Mouse (Mus musculus) G1E (cell line): ENCODE data around the gene Arfgap3. TPM values are rescaled to one million over a fixed set of nuclear protein-coding genes. Genes with fewer than 3 reads are reported as not detected.
A peak's percentile ranks its signal among the peaks of the same experiment; 100 is the strongest.
"Not testable (repeated sequence)": the region's sequence is repeated elsewhere in the genome, so short reads cannot be mapped to it uniquely, and the experiment has no call there.

Experiments used
- ATAC-seq: 2 replicates; pipeline ENCODE4 v1.8.0; 2016; ENCODE audit warnings: mild to moderate bottlenecking; ENCODE audit not compliant: insufficient number of reproducible peaks, poor library complexity, low FRiP score, severe bottlenecking; ENCODE audit errors: extremely low read depth
- DNase-seq: peaks from one replicate; pipeline ENCODE4 v3.0.0; 2012; ENCODE audit warnings: low spot score
- H3K27me3 ChIP-seq: 2 replicates; pipeline ENCODE4 v1.6.1; 2012; ENCODE audit warnings: mild to moderate bottlenecking, low read length, inconsistent platforms; ENCODE audit not compliant: insufficient read depth
- H3K36me3 ChIP-seq: replicated peaks from 2 replicates; pipeline ENCODE3; 2012; ENCODE audit warnings: mild to moderate bottlenecking, inconsistent platforms
- H3K4me1 ChIP-seq: 2 replicates; pipeline ENCODE4 v1.6.1; 2012; ENCODE audit warnings: low read depth, low read length, inconsistent platforms, mixed read lengths; ENCODE audit not compliant: insufficient read depth
- H3K4me3 ChIP-seq: 2 replicates; pipeline ENCODE4 v1.5.1; 2012; ENCODE audit warnings: low read depth, mild to moderate bottlenecking, inconsistent platforms, low read length, moderate library complexity, mixed read lengths
- H3K9me3 ChIP-seq: replicated peaks from 2 replicates; pipeline ENCODE4 v1.6.1; 2012; ENCODE audit warnings: inconsistent platforms
- CTCF ChIP-seq: IDR thresholded peaks from 2 replicates; pipeline ENCODE4 v1.5.1; 2012; ENCODE audit warnings: low read depth, low read length, inconsistent platforms, mixed read lengths
- GATA1 ChIP-seq: IDR thresholded peaks from 2 replicates; pipeline ENCODE4 v1.6.1; 2012; ENCODE audit warnings: borderline replicate concordance, low read length, inconsistent platforms, mixed read lengths
- GATA2 ChIP-seq: IDR thresholded peaks from 2 replicates; pipeline ENCODE4 v1.6.1; 2012; ENCODE audit warnings: low read depth, low read length, inconsistent platforms, borderline replicate concordance
- POLR2AphosphoS5 ChIP-seq: IDR thresholded peaks from 2 replicates; pipeline ENCODE4 v1.6.1; 2012; ENCODE audit warnings: low read depth, low read length, inconsistent platforms; ENCODE audit not compliant: insufficient replicate concordance
- TAL1 ChIP-seq: conservative IDR thresholded peaks from 2 replicates; pipeline ENCODE4 v1.6.1; 2012; ENCODE audit warnings: low read depth, low read length, inconsistent platforms, mixed read lengths
- polyA plus RNA-seq: library from polyadenylated mRNA; stranded (reverse); fragments of >175 nt; gene quantifications from 2 replicates; pipeline ENCODE4 v1.2.3, GENCODE M21; 2012
- total RNA-seq, 2 experiments: library from RNA; stranded (forward) in 1 of 2; stranded (reverse) in 1 of 2; fragments of 200-1000 nt in 1 of 2; fragments of >200 nt in 1 of 2; fragmentation: Nextera tagmentation in 1 of 2; gene quantifications; 2 replicates each; pipeline ENCODE4 v1.2.3; 2014 to 2017

Gene Arfgap3
- total and polyA plus RNA-seq, 3 experiments, result 8.4 to 47.0 (median 39.7) TPM

- ATAC-seq (peak; percentile 58), DNase-seq (no peak)
- Histone ChIP-seq H3K4me3 (peak overlapping the region; percentile 44; the same call in 1 of the 2 replicates), H3K4me1 (peaks cover 31% of the 10 kb centered on the region), H3K9me3 (no peaks in the 10 kb centered on the region), H3K36me3 (peaks cover 79% of the 10 kb centered on the region), H3K27me3 (no peaks in the 10 kb centered on the region)
- TF ChIP-seq CTCF (no peak), GATA2 (no peak), TAL1 (no peak), GATA1 (no peak)
These were observed 11.9 kb downstream of the Arfgap3 start for GRCm38 (mm10) chr15:83337903-83338870.

- TF ChIP-seq GATA1 (no peak), POLR2AphosphoS5 (no peak), TAL1 (no peak), GATA2 (no peak), CTCF (no peak)
- Histone ChIP-seq H3K4me1 (peaks cover 3% of the 10 kb centered on the region; the same call in 1 of the 2 replicates), H3K4me3 (no peak overlapping the region), H3K9me3 (no peaks in the 10 kb centered on the region), H3K27me3 (no peaks in the 10 kb centered on the region), H3K36me3 (peaks cover 88% of the 10 kb centered on the region)
- DNase-seq, result no peak
- ATAC-seq, result no peak
These were observed 17.7 kb downstream of the Arfgap3 start for GRCm38 (mm10) chr15:83332373-83332772.

GRCm38 (mm10) chr15:83328952-83329351 lies 21.1 kb downstream of the Arfgap3 start:
- no peak for ATAC-seq
- Histone ChIP-seq H3K4me3 (no peak overlapping the region), H3K36me3 (peaks cover 90% of the 10 kb centered on the region), H3K4me1 (peaks cover 3% of the 10 kb centered on the region; the same call in 1 of the 2 replicates), H3K9me3 (no peaks in the 10 kb centered on the region), H3K27me3 (no peaks in the 10 kb centered on the region)
- DNase-seq, result no peak
- no peak for TF ChIP-seq TAL1
- no peak for TF ChIP-seq CTCF
- TF ChIP-seq POLR2AphosphoS5, result no peak
- TF ChIP-seq GATA2, result no peak
- TF ChIP-seq GATA1, result no peak

GRCm38 (mm10) chr15:83323071-83323470 lies 27.0 kb downstream of the Arfgap3 start:
- Histone ChIP-seq H3K4me1 (no peaks in the 10 kb centered on the region), H3K36me3 (peaks cover 66% of the 10 kb centered on the region), H3K9me3 (no peaks in the 10 kb centered on the region), H3K27me3 (no peaks in the 10 kb centered on the region), H3K4me3 (no peak overlapping the region)
- no peak for ATAC-seq
- DNase-seq, result no peak
- no peak for TF ChIP-seq TAL1
- TF ChIP-seq GATA1, result no peak
- TF ChIP-seq GATA2, result no peak
- TF ChIP-seq CTCF, result no peak
- no peak for TF ChIP-seq POLR2AphosphoS5

- H3K9me3 ChIP-seq, result no peaks in the 10 kb centered on the region
- no peak for ATAC-seq
- no peak for TF ChIP-seq POLR2AphosphoS5
- no peak for TF ChIP-seq GATA1
- no peak for TF ChIP-seq CTCF
- no peak for TF ChIP-seq GATA2
- no peak for TF ChIP-seq TAL1
- H3K4me1 ChIP-seq, result no peaks in the 10 kb centered on the region
- no peaks in the 10 kb centered on the region for H3K27me3 ChIP-seq
- H3K4me3 ChIP-seq, result no peak overlapping the region
- peaks cover 63% of the 10 kb centered on the region for H3K36me3 ChIP-seq
- no peak for DNase-seq
These were observed 35.1 kb downstream of the Arfgap3 start for GRCm38 (mm10) chr15:83314914-83315313.

GRCm38 (mm10) chr15:83309878-83310277 lies 40.2 kb downstream of the Arfgap3 start:
- no peaks in the 10 kb centered on the region for H3K9me3 ChIP-seq
- ATAC-seq (no peak), DNase-seq (no peak)
- TF ChIP-seq GATA1 (no peak), TAL1 (no peak), POLR2AphosphoS5 (no peak), CTCF (no peak), GATA2 (no peak)
- H3K4me1 ChIP-seq, result no peaks in the 10 kb centered on the region
- no peaks in the 10 kb centered on the region for H3K27me3 ChIP-seq
- H3K4me3 ChIP-seq, result no peak overlapping the region
- H3K36me3 ChIP-seq, result peaks cover 82% of the 10 kb centered on the region

- H3K27me3 ChIP-seq, ATAC-seq, H3K4me1 ChIP-seq, DNase-seq, H3K4me3 ChIP-seq, H3K9me3 ChIP-seq: not testable (repeated sequence)
- H3K36me3 ChIP-seq, result peaks cover 83% of the 10 kb centered on the region
These were observed 41.3 kb downstream of the Arfgap3 start for GRCm38 (mm10) chr15:83308708-83309107.
